Mouse (Mus musculus): Measurements from ENCODE around the gene Kcnn3.

Gene Kcnn3

DNA sequence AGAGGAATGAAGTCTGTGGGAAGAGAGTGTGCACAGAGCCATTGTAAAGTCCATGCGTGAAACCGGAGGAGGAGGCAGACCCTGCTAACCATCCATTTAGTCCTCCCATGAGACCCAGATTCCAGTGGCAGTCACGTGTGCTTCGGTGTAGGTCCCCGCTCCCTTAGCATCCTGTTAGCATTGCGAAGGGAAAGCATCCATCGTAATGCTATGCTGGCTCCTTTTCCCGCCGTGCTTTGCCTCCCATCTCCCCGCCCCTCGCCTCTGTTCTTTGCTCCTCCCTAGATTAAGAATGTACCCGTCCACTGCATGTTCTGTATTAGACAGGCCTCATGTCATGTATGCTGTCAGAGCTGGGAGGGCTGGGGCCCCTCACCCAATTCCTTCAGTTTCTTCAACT is 144.8 kb downstream of the Kcnn3 start:
- in situ Hi-C loops (cut with MboI) = no loop called here

- in situ Hi-C loops (cut with MboI) = no loop called here
These were observed 147.2 kb downstream of the Kcnn3 start for GRCm38 (mm10) chr3:89667131-89667530.

DNA sequence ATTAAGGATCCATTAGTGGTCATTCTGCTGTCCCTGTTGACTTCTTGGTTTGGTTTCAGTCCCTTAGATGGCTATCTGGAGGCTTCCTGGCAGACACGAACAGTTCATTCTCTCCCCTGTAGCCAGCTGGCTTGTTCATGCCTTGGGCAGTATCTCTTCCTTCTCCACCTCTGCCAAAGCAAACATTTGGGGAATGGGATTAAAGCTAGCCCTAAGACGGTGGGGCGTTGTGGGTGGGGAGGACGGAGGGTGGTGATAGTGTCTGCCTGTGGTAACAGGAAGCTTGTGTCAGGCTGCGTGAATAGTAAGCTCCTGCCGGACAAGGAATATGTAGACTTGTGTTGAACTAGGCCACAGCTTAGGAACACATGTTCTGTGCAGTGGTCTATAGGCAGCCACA is 151.4 kb downstream of the Kcnn3 start:
- in situ Hi-C loops (cut with MboI) = no loop called here

DNA sequence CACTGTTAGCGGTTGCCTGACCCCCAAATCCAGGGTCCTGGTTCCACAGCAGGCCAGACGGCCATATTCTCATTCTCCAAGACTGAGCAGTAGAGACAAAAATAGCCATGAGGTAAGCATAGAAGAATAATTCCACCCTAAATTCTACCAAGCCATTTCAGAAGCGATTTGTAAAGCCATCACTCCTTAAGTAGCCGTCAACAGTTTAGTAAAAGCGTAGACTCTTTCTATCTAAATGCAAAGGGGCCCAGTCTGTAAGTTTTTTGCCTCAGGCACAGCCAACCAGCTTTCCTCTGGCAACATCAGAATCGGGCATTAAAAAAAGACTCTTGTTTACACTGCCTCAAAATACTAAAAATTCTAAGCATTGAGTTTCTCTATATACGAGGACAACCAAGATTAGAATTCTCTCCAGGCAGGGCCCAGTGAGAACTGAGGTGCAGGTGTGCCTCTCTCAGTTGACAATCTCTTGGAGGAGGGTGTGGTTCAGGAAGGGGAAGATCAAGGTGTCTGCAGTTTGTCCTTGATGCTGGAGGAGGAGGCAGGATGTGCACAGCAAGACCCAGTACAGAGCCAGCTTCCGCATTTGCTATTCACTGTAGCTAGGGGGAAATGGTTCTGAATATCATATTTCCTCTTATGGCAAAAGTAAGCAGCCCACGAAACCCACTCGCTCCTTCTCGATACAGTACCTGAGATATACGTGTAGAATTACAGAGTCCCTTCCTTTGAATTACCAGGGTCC is 152.8 kb downstream of the Kcnn3 start:
- in situ Hi-C loops (cut with MboI) = no loop called here

GRCm38 (mm10) chr3:89677617-89678016 is 157.7 kb downstream of the Kcnn3 start:
- in situ Hi-C loops (cut with MboI) = no loop called here

GRCm38 (mm10) chr3:89686031-89686430 is 166.1 kb downstream of the Kcnn3 start:
- in situ Hi-C loops (cut with MboI) = no loop called here

GRCm38 (mm10) chr3:89688694-89689581 is 169.0 kb downstream of the Kcnn3 start:
- in situ Hi-C loops (cut with MboI) = no loop called here

DNA sequence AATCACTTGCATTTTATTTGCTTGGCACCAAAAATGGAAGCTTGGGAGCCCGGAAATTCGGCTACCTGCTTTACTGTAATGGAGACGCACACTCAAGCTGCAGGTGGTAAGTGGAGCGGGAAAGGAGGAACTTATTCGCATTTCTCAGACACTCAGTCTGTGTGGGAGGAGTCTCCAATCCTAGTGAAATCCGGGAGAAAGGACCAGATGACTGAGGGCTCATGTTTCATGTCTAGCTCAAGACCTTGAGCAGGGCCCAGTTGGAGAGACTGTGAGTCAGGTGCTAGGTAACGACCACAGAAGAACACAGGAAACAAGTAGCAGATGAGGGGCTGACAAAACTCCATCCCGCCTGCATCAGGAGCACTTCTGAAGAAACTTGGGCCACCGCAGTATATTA is 171.8 kb downstream of the Kcnn3 start:
- in situ Hi-C loops (cut with MboI) = no loop called here

DNA sequence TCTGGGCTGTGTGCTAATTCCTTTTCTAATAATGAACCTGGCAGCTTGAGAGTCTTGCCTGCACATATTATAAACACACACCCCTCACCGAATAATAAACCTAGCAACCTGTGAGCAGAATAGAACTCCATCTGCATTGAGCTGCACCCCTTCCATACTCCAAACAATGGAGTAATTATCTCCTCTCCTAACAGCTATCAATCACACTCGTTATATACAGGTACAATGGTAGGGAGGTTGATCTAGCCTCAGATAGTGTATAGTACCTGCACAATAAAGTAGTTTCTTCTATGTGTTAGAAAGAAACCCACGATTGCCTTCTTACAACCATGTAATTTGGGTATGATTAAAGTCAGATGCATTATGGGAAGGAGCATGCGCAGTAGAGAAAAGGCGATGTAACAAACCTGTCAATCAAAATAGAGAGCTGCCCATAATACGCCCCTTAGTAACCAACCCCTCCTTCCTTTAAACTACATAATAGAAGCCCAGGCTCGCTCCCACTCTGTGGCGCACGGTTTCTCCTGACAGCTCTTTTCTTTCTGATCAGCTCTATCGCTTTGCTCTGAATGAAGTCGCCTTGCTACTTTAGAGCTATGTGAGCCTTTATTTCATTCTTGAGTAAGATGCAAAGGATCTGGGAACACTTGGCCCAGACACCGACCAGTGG is 176.3 kb downstream of the Kcnn3 start:
- in situ Hi-C loops (cut with MboI) = no loop called here

- in situ Hi-C loops (cut with MboI) = no loop called here
These were observed 179.0 kb downstream of the Kcnn3 start for GRCm38 (mm10) chr3:89698958-89699357.

DNA sequence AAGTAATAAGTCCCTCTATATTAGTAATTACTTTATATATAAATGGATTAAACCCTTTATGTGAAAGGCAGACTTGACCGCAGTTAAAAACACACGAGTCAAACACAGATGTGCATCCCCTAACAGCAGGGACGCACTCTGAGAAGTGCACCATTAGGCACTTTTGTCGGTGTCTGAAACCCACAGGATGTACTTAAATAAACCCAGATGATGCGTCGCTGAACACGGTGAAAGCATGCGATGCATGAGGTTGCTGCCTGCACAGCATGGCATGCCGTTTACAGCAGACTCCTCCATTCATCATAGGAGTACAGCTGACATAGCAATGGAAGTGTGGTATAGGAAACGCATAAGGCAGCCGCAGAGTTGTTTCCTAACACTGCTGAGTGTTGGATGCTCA is 180.5 kb downstream of the Kcnn3 start:
- in situ Hi-C loops (cut with MboI) = no loop called here

DNA sequence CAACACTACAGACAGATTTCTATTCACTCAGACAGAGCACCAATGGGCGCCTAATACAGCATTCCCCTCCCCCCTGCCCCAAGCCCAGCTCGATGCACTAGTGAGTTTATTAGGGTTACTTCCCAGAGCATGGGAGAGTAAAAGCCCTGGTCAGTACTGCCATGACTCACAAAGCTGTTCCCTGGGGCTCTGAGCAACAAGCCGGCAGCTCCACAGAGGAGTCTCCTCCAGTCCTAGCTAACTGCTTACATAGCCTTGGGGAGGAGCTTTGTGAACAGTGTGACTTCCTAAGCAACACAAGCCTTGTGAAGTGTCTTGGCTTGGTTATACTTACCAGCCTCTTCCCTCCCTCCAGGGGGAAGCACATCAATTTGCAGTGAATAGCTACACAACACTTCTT is 183.6 kb downstream of the Kcnn3 start:
- in situ Hi-C loops (cut with MboI) = no loop called here

DNA sequence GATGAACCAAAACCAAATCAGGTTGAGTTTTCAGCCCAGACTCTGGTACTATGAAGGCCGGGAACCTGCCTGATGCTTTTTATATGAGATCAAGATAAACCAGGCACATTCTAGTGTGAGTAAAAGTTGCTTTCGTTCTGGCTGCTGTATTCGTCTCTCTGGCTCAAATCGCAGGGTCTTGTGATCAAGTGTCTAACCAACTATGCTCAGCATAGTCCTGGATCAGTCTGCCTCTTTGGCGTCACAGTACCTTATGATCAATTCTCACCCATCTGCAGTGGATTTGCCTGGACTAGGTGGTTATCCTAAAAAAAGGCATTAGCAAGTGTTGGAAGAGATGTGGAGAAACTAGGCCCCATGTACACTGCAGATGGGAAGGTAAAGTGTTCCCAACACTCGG is 184.1 kb downstream of the Kcnn3 start:
- in situ Hi-C loops (cut with MboI) = no loop called here

DNA sequence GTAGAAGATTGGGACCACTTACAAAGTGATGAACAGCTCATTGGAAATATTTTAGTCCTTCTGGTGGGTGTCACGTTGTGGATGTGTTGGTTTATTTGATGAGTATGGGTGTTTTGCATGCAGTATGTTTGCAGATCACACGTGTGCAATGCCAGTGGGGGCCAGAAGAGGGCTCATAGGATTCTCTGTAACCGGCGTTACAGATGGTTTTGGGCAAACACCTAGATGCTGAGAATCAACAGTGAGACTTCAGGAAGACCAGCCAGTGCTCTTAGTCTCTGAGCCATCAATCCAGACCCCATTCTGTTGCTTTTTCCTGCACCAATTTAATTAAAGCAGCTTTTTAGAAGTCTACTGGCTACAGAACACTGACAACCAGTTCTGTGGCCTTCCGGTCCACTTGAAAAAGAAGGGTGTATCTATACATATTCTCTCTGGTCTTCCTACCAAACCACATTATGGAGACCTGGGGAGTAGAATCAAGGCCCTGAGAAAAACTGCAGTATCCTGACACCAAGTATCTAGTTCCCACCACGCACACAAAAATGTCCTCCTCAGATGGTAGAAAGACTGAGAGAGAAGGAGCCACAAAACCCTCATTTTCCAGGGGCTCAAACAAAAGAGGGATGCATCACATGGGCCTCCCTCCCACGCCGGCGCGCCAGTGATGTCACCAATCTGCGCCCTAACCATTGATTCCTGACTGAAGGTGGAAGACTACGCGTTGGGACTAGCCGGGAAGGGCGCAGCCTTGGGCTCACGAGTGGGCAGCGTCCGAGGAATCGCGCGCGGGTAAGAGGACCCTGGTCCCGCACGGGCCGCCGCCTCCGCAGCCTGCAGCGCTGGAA is 194.6 kb downstream of the Kcnn3 start, which contains the start of gene Adar:
Gene Adar (plus strand): TSS at position 664 of the 848 bp plus-strand sequence.
- in situ Hi-C loops (cut with MboI) = no loop called here

GRCm38 (mm10) chr3:89715207-89715966 is 195.4 kb downstream of the Kcnn3 start:
- in situ Hi-C loops (cut with MboI) = no loop called here

DNA sequence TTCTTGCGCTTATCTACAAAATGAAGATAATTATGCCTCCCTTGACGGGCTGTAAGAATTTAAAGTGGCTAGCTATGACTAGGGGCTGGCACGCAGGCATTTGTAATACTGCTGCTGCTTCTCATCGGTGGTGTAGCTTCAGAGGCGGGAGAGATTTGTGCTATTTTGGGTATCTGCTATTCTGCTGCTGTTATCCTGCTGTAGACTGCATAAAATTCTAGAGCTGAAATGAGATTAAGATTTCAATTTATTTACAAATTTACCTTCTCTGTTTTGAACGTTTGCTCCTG is 195.9 kb downstream of the Kcnn3 start:
- in situ Hi-C loops (cut with MboI) = no loop called here

DNA sequence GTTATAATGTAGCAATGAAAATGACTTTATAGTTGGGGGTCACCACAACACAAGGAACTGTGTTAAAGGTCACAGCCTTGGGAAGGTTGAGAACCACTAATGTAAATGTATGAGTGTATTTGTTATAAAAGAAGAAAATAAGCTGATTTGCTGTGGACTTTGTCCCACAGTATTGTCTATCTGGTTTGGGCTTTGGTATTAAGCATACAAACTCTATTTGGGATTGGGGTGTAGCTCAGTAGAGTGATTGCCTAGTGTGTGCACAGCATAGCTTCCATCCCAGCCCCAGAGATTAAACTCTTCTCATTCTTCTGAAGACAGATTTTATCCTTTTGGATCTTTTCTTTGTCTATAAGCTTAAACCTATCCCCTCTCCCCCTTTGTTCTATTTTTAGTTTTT is 202.1 kb downstream of the Kcnn3 start:
- in situ Hi-C loops (cut with MboI) = no loop called here

GRCm38 (mm10) chr3:89723400-89724084 is 203.6 kb downstream of the Kcnn3 start:
- in situ Hi-C loops (cut with MboI) = no loop called here
